Mouse (Mus musculus): ENCODE results near the gene Gars. TPM values are rescaled to one million over a fixed set of nuclear protein-coding genes. Genes with fewer than 3 reads are reported as not detected.
A peak's percentile ranks its signal among the peaks of the same experiment; 100 is the strongest.

The Gars gene
- polyA plus RNA-seq, 1 experiment from 2014 or later = 144 TPM

GRCm38 (mm10) chr6:55082261-55083051 is 44.6 kb downstream of the Gars start:
- no peaks in the 10 kb centered on the region for H3K27me3 ChIP-seq (ENCODE audit: insufficient read depth, low read length)

GRCm38 (mm10) chr6:55087355-55087754 is 49.5 kb downstream of the Gars start:
- Histone ChIP-seq H3K4me1 (ENCODE audit: insufficient read depth, low read length) (no peaks in the 10 kb centered on the region), H3K4me2 (replicated peaks; ENCODE audit: low read depth, low read length) (no peak overlapping the region), H3K27me3 (ENCODE audit: insufficient read depth, low read length) (0 out of 2 replicates have a peak, but pooled peaks cover 10% of the 10 kb centered on the region), H3K36me3 (ENCODE audit: insufficient read depth, low read length) (no peaks in the 10 kb centered on the region), H3K9me3 (ENCODE audit: low read length) (no peaks in the 10 kb centered on the region), H3K9ac (replicated peaks; ENCODE audit: low read length) (no peak overlapping the region), H3K27ac (ENCODE audit: low read length) (no peak overlapping the region), H3K4me3 (ENCODE audit: low read length) (no peak overlapping the region)
- WGBS = 61% methylated on average over 4 of the region's 4 CpGs
- no peak for ATAC-seq (ENCODE audit: low FRiP score, low TSS enrichment)

More at GRCm38 (mm10) chr6:55082261-55083051, 44.6 kb downstream of the Gars start:
- H3K36me3 ChIP-seq (ENCODE audit: insufficient read depth, low read length) = peaks cover 21% of the 10 kb centered on the region
- no peak overlapping the region for H3K4me3 ChIP-seq (ENCODE audit: low read length)
- no peak overlapping the region for H3K4me2 ChIP-seq (replicated peaks; ENCODE audit: low read depth, low read length)
- H3K4me1 ChIP-seq (ENCODE audit: insufficient read depth, low read length) = no peaks in the 10 kb centered on the region
- no peak overlapping the region for H3K9ac ChIP-seq (replicated peaks; ENCODE audit: low read length)
- 67% methylated on average over 7 of the region's 7 CpGs for WGBS
- no peaks in the 10 kb centered on the region for H3K9me3 ChIP-seq (ENCODE audit: low read length)
- H3K27ac ChIP-seq (ENCODE audit: low read length) = no peak overlapping the region
- no peak for ATAC-seq (ENCODE audit: low FRiP score, low TSS enrichment)

- WGBS = 39% methylated on average over 4 of the region's 4 CpGs
These were observed 52.8 kb downstream of the Gars start for GRCm38 (mm10) chr6:55090639-55091038.

GRCm38 (mm10) chr6:55091396-55091795 is 53.6 kb downstream of the Gars start:
- no peak for ATAC-seq (ENCODE audit: low FRiP score, low TSS enrichment)
- no peak overlapping the region for H3K4me3 ChIP-seq (ENCODE audit: low read length)
- no peaks in the 10 kb centered on the region for H3K9me3 ChIP-seq (ENCODE audit: low read length)
- H3K27me3 ChIP-seq (ENCODE audit: insufficient read depth, low read length) = peaks cover 24% of the 10 kb centered on the region
- H3K27ac ChIP-seq (ENCODE audit: low read length) = no peak overlapping the region
- no peak overlapping the region for H3K9ac ChIP-seq (replicated peaks; ENCODE audit: low read length)
- 81% methylated on average over 9 of the region's 9 CpGs for WGBS
- H3K36me3 ChIP-seq (ENCODE audit: insufficient read depth, low read length) = no peaks in the 10 kb centered on the region
- peaks cover 4% of the 10 kb centered on the region; the same call in 1 of the 2 replicates for H3K4me1 ChIP-seq (ENCODE audit: insufficient read depth, low read length)
- H3K4me2 ChIP-seq (replicated peaks; ENCODE audit: low read depth, low read length) = no peak overlapping the region

More at GRCm38 (mm10) chr6:55090639-55091038, 52.8 kb downstream of the Gars start:
- Histone ChIP-seq H3K9me3 (ENCODE audit: low read length) (no peaks in the 10 kb centered on the region), H3K4me2 (replicated peaks; ENCODE audit: low read depth, low read length) (no peak overlapping the region), H3K4me3 (ENCODE audit: low read length) (no peak overlapping the region), H3K36me3 (ENCODE audit: insufficient read depth, low read length) (no peaks in the 10 kb centered on the region), H3K9ac (replicated peaks; ENCODE audit: low read length) (no peak overlapping the region), H3K4me1 (ENCODE audit: insufficient read depth, low read length) (peaks cover 4% of the 10 kb centered on the region; the same call in 1 of the 2 replicates), H3K27me3 (ENCODE audit: insufficient read depth, low read length) (peaks cover 17% of the 10 kb centered on the region), H3K27ac (ENCODE audit: low read length) (no peak overlapping the region)
- no peak for ATAC-seq (ENCODE audit: low FRiP score, low TSS enrichment)

DNA sequence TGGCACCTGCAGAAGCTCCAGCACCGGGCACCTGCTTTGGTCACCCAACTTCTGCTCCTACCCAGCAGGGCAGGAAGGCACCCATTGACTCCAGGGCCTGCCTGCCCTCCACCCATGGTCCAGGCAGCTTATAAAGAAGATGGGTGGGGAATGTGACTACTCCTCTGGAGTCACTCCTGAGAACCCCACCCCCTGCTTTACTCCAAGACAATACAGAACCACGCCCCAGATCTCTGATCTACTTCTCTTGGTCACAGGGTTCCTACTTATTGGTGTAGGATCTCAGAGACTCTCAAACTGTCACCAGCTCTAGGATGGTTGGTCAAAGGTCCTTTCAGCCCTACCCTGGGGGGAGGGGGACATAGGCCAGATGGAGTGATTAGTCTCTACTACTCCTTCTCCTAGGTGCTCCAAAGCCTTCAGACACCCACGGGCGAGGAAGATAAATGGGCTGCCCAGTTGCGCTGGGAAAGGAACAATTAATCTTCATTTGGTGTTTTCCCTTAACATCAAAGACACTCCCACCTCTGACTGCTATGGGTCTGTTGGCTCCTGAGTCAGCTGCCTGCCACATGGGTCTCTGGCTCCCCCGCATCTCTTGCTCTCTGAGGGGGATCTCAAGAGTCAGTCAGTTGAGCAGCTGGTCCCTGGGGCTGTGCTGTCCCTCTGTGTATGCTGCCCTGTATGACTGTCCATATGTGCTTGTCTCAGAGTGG is 55.8 kb downstream of the Gars start:
- H3K4me2 ChIP-seq (replicated peaks; ENCODE audit: low read depth, low read length) = no peak overlapping the region
- peak; percentile 79 for ATAC-seq (ENCODE audit: low FRiP score, low TSS enrichment)
- no peak overlapping the region for H3K4me3 ChIP-seq (ENCODE audit: low read length)
- WGBS = 21% methylated on average over 6 of the region's 6 CpGs
- H3K9me3 ChIP-seq (ENCODE audit: low read length) = no peaks in the 10 kb centered on the region
- H3K9ac ChIP-seq (replicated peaks; ENCODE audit: low read length) = no peak overlapping the region
- H3K27me3 ChIP-seq (ENCODE audit: insufficient read depth, low read length) = peaks cover 30% of the 10 kb centered on the region
- no peak overlapping the region for H3K27ac ChIP-seq (ENCODE audit: low read length)
- peaks cover 4% of the 10 kb centered on the region; the same call in 1 of the 2 replicates for H3K4me1 ChIP-seq (ENCODE audit: insufficient read depth, low read length)
- H3K36me3 ChIP-seq (ENCODE audit: insufficient read depth, low read length) = no peaks in the 10 kb centered on the region

GRCm38 (mm10) chr6:55098030-55098429 is 60.2 kb downstream of the Gars start:
- H3K27ac ChIP-seq (ENCODE audit: low read length) = no peak overlapping the region
- H3K9ac ChIP-seq (replicated peaks; ENCODE audit: low read length) = no peak overlapping the region
- H3K4me1 ChIP-seq (ENCODE audit: insufficient read depth, low read length) = peaks cover 4% of the 10 kb centered on the region; the same call in 1 of the 2 replicates
- H3K27me3 ChIP-seq (ENCODE audit: insufficient read depth, low read length) = peaks cover 25% of the 10 kb centered on the region
- no peak overlapping the region for H3K4me2 ChIP-seq (replicated peaks; ENCODE audit: low read depth, low read length)
- H3K9me3 ChIP-seq (ENCODE audit: low read length) = no peaks in the 10 kb centered on the region
- 68% methylated on average over 5 of the region's 5 CpGs for WGBS
- no peak for ATAC-seq (ENCODE audit: low FRiP score, low TSS enrichment)
- no peak overlapping the region for H3K4me3 ChIP-seq (ENCODE audit: low read length)
- no peaks in the 10 kb centered on the region for H3K36me3 ChIP-seq (ENCODE audit: insufficient read depth, low read length)

DNA sequence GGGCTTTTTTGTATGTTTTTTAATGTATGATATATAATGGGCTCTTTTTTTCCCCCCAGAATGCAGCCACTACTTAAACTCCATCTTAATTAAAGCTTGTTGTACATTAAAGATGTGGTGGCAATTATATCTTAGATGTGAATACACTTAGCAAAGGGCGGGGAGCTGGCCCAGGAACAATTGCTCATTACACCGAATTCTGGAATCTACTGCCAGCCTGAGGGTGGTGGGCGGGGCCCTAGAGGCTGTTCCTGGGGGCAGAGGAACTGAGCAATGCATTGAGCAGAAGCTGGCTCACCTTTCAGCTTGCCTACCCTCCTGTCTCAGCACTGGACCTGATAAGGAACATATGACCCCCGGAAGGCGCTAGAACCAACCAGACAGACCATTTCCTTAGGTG is 60.8 kb downstream of the Gars start:
- no peaks in the 10 kb centered on the region for H3K9me3 ChIP-seq (ENCODE audit: low read length)
- H3K27ac ChIP-seq (ENCODE audit: low read length) = no peak overlapping the region
- no peak for ATAC-seq (ENCODE audit: low FRiP score, low TSS enrichment)
- peaks cover 25% of the 10 kb centered on the region for H3K27me3 ChIP-seq (ENCODE audit: insufficient read depth, low read length)
- H3K4me3 ChIP-seq (ENCODE audit: low read length) = no peak overlapping the region
- H3K9ac ChIP-seq (replicated peaks; ENCODE audit: low read length) = no peak overlapping the region
- H3K4me2 ChIP-seq (replicated peaks; ENCODE audit: low read depth, low read length) = no peak overlapping the region
- H3K4me1 ChIP-seq (ENCODE audit: insufficient read depth, low read length) = peaks cover 4% of the 10 kb centered on the region; the same call in 1 of the 2 replicates
- no peaks in the 10 kb centered on the region for H3K36me3 ChIP-seq (ENCODE audit: insufficient read depth, low read length)
- 70% methylated on average over 5 of the region's 5 CpGs for WGBS

GRCm38 (mm10) chr6:55108358-55108757 is 70.6 kb downstream of the Gars start:
- Histone ChIP-seq H3K4me1 (ENCODE audit: insufficient read depth, low read length) (no peaks in the 10 kb centered on the region), H3K36me3 (ENCODE audit: insufficient read depth, low read length) (no peaks in the 10 kb centered on the region), H3K4me3 (ENCODE audit: low read length) (no peak overlapping the region), H3K9me3 (ENCODE audit: low read length) (no peaks in the 10 kb centered on the region), H3K27ac (ENCODE audit: low read length) (no peak overlapping the region), H3K27me3 (ENCODE audit: insufficient read depth, low read length) (no peaks in the 10 kb centered on the region; the same call in 1 of the 2 replicates), H3K4me2 (replicated peaks; ENCODE audit: low read depth, low read length) (no peak overlapping the region), H3K9ac (replicated peaks; ENCODE audit: low read length) (no peak overlapping the region)
- WGBS = 12% methylated on average over 7 of the region's 7 CpGs
- ATAC-seq (ENCODE audit: low FRiP score, low TSS enrichment) = peak; percentile 67; the same call in 1 of the 2 replicates

GRCm38 (mm10) chr6:55117325-55118109 is 79.7 kb downstream of the Gars start:
- H3K36me3 ChIP-seq (ENCODE audit: insufficient read depth, low read length) = no peaks in the 10 kb centered on the region
- peak overlapping the region; percentile 74 for H3K4me2 ChIP-seq (replicated peaks; ENCODE audit: low read depth, low read length)
- H3K9me3 ChIP-seq (ENCODE audit: low read length) = no peaks in the 10 kb centered on the region
- H3K4me3 ChIP-seq (ENCODE audit: low read length) = peak overlapping the region; percentile 55
- no peaks in the 10 kb centered on the region for H3K4me1 ChIP-seq (ENCODE audit: insufficient read depth, low read length)
- no peak overlapping the region for H3K27ac ChIP-seq (ENCODE audit: low read length)
- WGBS = under 1% methylated on average over 66 of the region's 68 CpGs
- 0 out of 2 replicates have a peak overlapping the region, but pooled peaks have one; percentile 18 for H3K9ac ChIP-seq (replicated peaks; ENCODE audit: low read length)
- ATAC-seq (ENCODE audit: low FRiP score, low TSS enrichment) = peak; percentile 65; the same call in 1 of the 2 replicates
- peaks cover 64% of the 10 kb centered on the region for H3K27me3 ChIP-seq (ENCODE audit: insufficient read depth, low read length)

All from kidney, embryonic 16.5 days (tissue).